Mouse (Mus musculus) embryonic facial prominence, embryonic 14.5 days (tissue): ENCODE results near the gene Tapbpl. TPM values are rescaled to one million over a fixed set of nuclear protein-coding genes. Genes with fewer than 3 reads are reported as not detected.

Experiments
- ATAC-seq: fragments of 200-750 bp; cut with Nextera tagmentation; 2 replicates; pipeline ENCODE4 v1.8.0; 2017; ENCODE audit warnings: low read depth, moderate number of reproducible peaks, moderate TSS enrichment
- DNase-seq: peaks from one replicate; pipeline ENCODE4 v3.0.0-alpha.2; 2015; ENCODE audit warnings: low spot score
- H3K27ac ChIP-seq: fragments of 300-500 bp; sonication (generic); replicated peaks from 2 replicates; pipeline ENCODE4 v1.5.1; 2014; ENCODE audit warnings: low read depth, mild to moderate bottlenecking, low read length, moderate library complexity
- H3K27me3 ChIP-seq: fragments of 300-500 bp; sonication (generic); replicated peaks from 2 replicates; pipeline ENCODE4 v1.6.1; 2014; ENCODE audit warnings: low read length; ENCODE audit not compliant: control insufficient read depth, insufficient read depth
- H3K36me3 ChIP-seq: fragments of 300-500 bp; sonication (generic); 2 replicates; pipeline ENCODE4 v1.6.1; 2014; ENCODE audit warnings: low read length, mixed read lengths; ENCODE audit not compliant: control insufficient read depth, insufficient read depth
- H3K4me1 ChIP-seq: fragments of 300-500 bp; sonication (generic); 2 replicates; pipeline ENCODE4 v1.6.1; 2014; ENCODE audit warnings: antibody characterized with exemption, low read length; ENCODE audit not compliant: control insufficient read depth, insufficient read depth
- H3K4me2 ChIP-seq: fragments of 300-500 bp; sonication (generic); 2 replicates; pipeline ENCODE4 v1.6.1; 2014; ENCODE audit warnings: low read depth, mild to moderate bottlenecking, low read length, moderate library complexity, mixed read lengths
- H3K4me3 ChIP-seq: fragments of 300-500 bp; sonication (generic); 2 replicates; pipeline ENCODE4 v1.5.1; 2014; ENCODE audit warnings: low read depth, mild to moderate bottlenecking, low read length
- H3K9ac ChIP-seq: fragments of 300-500 bp; sonication (generic); 2 replicates; pipeline ENCODE4 v1.6.1; 2014; ENCODE audit warnings: low read depth, mild to moderate bottlenecking, low read length, moderate library complexity, mixed read lengths
- H3K9me3 ChIP-seq: fragments of 300-500 bp; sonication (generic); 2 replicates; pipeline ENCODE4 v1.6.1; 2016; ENCODE audit warnings: low read length; ENCODE audit not compliant: control insufficient read depth
- WGBS: fragments of 180-500 bp; shearing (Covaris S2); extraction: QIAGEN DNeasy Blood & Tissue Kit; methylation state at CpG from one replicate; pipeline ENCODE4 v1.1.7; 2014; 5-methylcytosine and 5-hydroxymethylcytosine counted together
- polyA plus RNA-seq: library from polyadenylated mRNA; unstranded; fragments of >200 nt; fragmentation: Nextera tagmentation; extraction: Ambion mirVana; gene quantifications from 2 replicates; pipeline ENCODE4 v1.2.1, GENCODE M21; 2014

Tapbpl gene
- polyA plus RNA-seq, 1 experiment from 2014 or later: 3.6 TPM

GRCm38 (mm10) chr6:125252285-125252684 is 20.6 kb upstream of the Tapbpl start:
- Histone ChIP-seq H3K4me3 (no peak overlapping the region), H3K36me3 (no peaks in the 10 kb centered on the region), H3K4me2 (no peak overlapping the region), H3K27ac (no peak overlapping the region), H3K9ac (no peak overlapping the region), H3K4me1 (no peaks in the 10 kb centered on the region), H3K27me3 (no peaks in the 10 kb centered on the region), H3K9me3 (no peaks in the 10 kb centered on the region; the same call in 1 of the 2 replicates)
- WGBS: 78% methylated on average over 3 of the region's 3 CpGs
- DNase-seq (no peak), ATAC-seq (no peak)

- no peak for DNase-seq
- Histone ChIP-seq H3K4me1 (no peaks in the 10 kb centered on the region), H3K4me2 (no peak overlapping the region), H3K9me3 (no peaks in the 10 kb centered on the region), H3K27ac (no peak overlapping the region), H3K9ac (no peak overlapping the region), H3K27me3 (no peaks in the 10 kb centered on the region), H3K36me3 (no peaks in the 10 kb centered on the region), H3K4me3 (no peak overlapping the region)
- no peak for ATAC-seq
- WGBS: 24% methylated on average over 1 of the region's 1 CpGs
Measured at GRCm38 (mm10) chr6:125244551-125244950, 12.9 kb upstream of the Tapbpl start.

- no peaks in the 10 kb centered on the region for H3K9me3 ChIP-seq
- no peak for DNase-seq
- no peak overlapping the region for H3K27ac ChIP-seq
- H3K4me1 ChIP-seq: no peaks in the 10 kb centered on the region
- no peak overlapping the region for H3K9ac ChIP-seq
- no peak overlapping the region for H3K4me2 ChIP-seq
- WGBS: 83% methylated on average over 8 of the region's 8 CpGs
- no peaks in the 10 kb centered on the region for H3K36me3 ChIP-seq
- no peak overlapping the region for H3K4me3 ChIP-seq
- ATAC-seq: no peak
- no peaks in the 10 kb centered on the region for H3K27me3 ChIP-seq
Measured at GRCm38 (mm10) chr6:125241566-125241965, 9.9 kb upstream of the Tapbpl start.

- no peak overlapping the region for H3K27ac ChIP-seq
- DNase-seq (no peak), ATAC-seq (no peak)
- no peak overlapping the region for H3K4me3 ChIP-seq
- no peaks in the 10 kb centered on the region for H3K27me3 ChIP-seq
- H3K9me3 ChIP-seq: no peaks in the 10 kb centered on the region
- no peak overlapping the region for H3K4me2 ChIP-seq
- 74% methylated on average over 5 of the region's 5 CpGs for WGBS
- no peaks in the 10 kb centered on the region for H3K4me1 ChIP-seq
- H3K36me3 ChIP-seq: no peaks in the 10 kb centered on the region
- H3K9ac ChIP-seq: no peak overlapping the region
Measured at GRCm38 (mm10) chr6:125240617-125241016, 9.0 kb upstream of the Tapbpl start.

GRCm38 (mm10) chr6:125239547-125239946 is 7.9 kb upstream of the Tapbpl start:
- 94% methylated on average over 5 of the region's 5 CpGs for WGBS

GRCm38 (mm10) chr6:125238396-125238795 is 6.7 kb upstream of the Tapbpl start:
- H3K4me3 ChIP-seq: no peak overlapping the region
- no peaks in the 10 kb centered on the region for H3K27me3 ChIP-seq
- 65% methylated on average over 6 of the region's 6 CpGs for WGBS
- no peak overlapping the region for H3K4me2 ChIP-seq
- H3K27ac ChIP-seq: no peak overlapping the region
- no peaks in the 10 kb centered on the region for H3K36me3 ChIP-seq
- H3K9me3 ChIP-seq: no peaks in the 10 kb centered on the region
- DNase-seq (no peak), ATAC-seq (no peak)
- no peak overlapping the region for H3K9ac ChIP-seq
- H3K4me1 ChIP-seq: no peaks in the 10 kb centered on the region

More at GRCm38 (mm10) chr6:125239547-125239946, 7.9 kb upstream of the Tapbpl start:
- Histone ChIP-seq H3K36me3 (no peaks in the 10 kb centered on the region), H3K27ac (no peak overlapping the region), H3K4me2 (no peak overlapping the region), H3K4me3 (no peak overlapping the region), H3K27me3 (no peaks in the 10 kb centered on the region), H3K4me1 (no peaks in the 10 kb centered on the region), H3K9me3 (no peaks in the 10 kb centered on the region), H3K9ac (no peak overlapping the region)
- ATAC-seq: no peak
- DNase-seq: no peak

- Histone ChIP-seq H3K4me3 (no peak overlapping the region), H3K9ac (no peak overlapping the region), H3K27me3 (no peaks in the 10 kb centered on the region), H3K9me3 (no peaks in the 10 kb centered on the region), H3K4me1 (no peaks in the 10 kb centered on the region), H3K27ac (no peak overlapping the region), H3K4me2 (no peak overlapping the region), H3K36me3 (no peaks in the 10 kb centered on the region)
- 73% methylated on average over 4 of the region's 4 CpGs for WGBS
- no peak for DNase-seq
- no peak for ATAC-seq
Measured at GRCm38 (mm10) chr6:125237421-125237820, 5.8 kb upstream of the Tapbpl start.

GRCm38 (mm10) chr6:125236782-125237181 is 5.1 kb upstream of the Tapbpl start, which contains the start of gene Cd27:
Cd27 (minus strand) TSS chr6:125237010.
- H3K9me3 ChIP-seq: no peaks in the 10 kb centered on the region
- H3K4me2 ChIP-seq: no peak within 1 kb of the TSS
- H3K27ac ChIP-seq: no peak within 1 kb of the TSS
- H3K4me3 ChIP-seq: no peak within 1 kb of the TSS
- no peaks in the 10 kb centered on the region for H3K36me3 ChIP-seq
- WGBS: 41% methylated on average over 6 of the region's 6 CpGs
- no peaks in the 10 kb centered on the region for H3K27me3 ChIP-seq
- DNase-seq: no peak
- no peaks in the 10 kb centered on the region; the same call in 1 of the 2 replicates for H3K4me1 ChIP-seq
- no peak within 1 kb of the TSS for H3K9ac ChIP-seq
- ATAC-seq: no peak

- DNase-seq (no peak), ATAC-seq (no peak)
- Histone ChIP-seq H3K27me3 (no peaks in the 10 kb centered on the region), H3K9me3 (no peaks in the 10 kb centered on the region), H3K27ac (no peak overlapping the region), H3K4me2 (no peak overlapping the region), H3K4me3 (no peak overlapping the region), H3K9ac (no peak overlapping the region), H3K4me1 (peaks cover 4% of the 10 kb centered on the region; the same call in 1 of the 2 replicates), H3K36me3 (no peaks in the 10 kb centered on the region)
- 66% methylated on average over 6 of the region's 6 CpGs for WGBS
Measured at GRCm38 (mm10) chr6:125236341-125236740, 4.7 kb upstream of the Tapbpl start.
